Mouse (Mus musculus) liver, embryonic 16.5 days (tissue): ENCODE results near the gene Nmt2. TPM values are rescaled to one million over a fixed set of nuclear protein-coding genes. Genes with fewer than 3 reads are reported as not detected.

ENCODE experiments used
- ATAC-seq: fragments of 200-750 bp; cut with Nextera tagmentation; 2 replicates; pipeline ENCODE4 v1.8.0; 2017; ENCODE audit warnings: low read depth, mild to moderate bottlenecking, moderate number of reproducible peaks, moderate library complexity
- H3K27ac ChIP-seq: fragments of 300-500 bp; sonication (generic); 2 replicates; pipeline ENCODE4 v1.5.1; 2014; ENCODE audit warnings: mild to moderate bottlenecking, low read length
- H3K27me3 ChIP-seq: fragments of 300-500 bp; sonication (generic); 2 replicates; pipeline ENCODE4 v1.6.1; 2014; ENCODE audit warnings: low read depth, low read length, mixed read lengths; ENCODE audit not compliant: control insufficient read depth, insufficient read depth
- H3K36me3 ChIP-seq: fragments of 300-500 bp; sonication (generic); 2 replicates; pipeline ENCODE4 v1.6.1; 2014; ENCODE audit warnings: mild to moderate bottlenecking; ENCODE audit not compliant: control insufficient read depth, insufficient read depth
- H3K4me1 ChIP-seq: fragments of 300-500 bp; sonication (generic); 2 replicates; pipeline ENCODE4 v1.6.1; 2014; ENCODE audit warnings: low read depth, low read length, mixed read lengths; ENCODE audit not compliant: control insufficient read depth
- H3K4me2 ChIP-seq: fragments of 300-500 bp; sonication (generic); 2 replicates; pipeline ENCODE4 v1.6.1; 2014; ENCODE audit warnings: low read depth, low read length, mixed read lengths
- H3K4me3 ChIP-seq: fragments of 300-500 bp; sonication (generic); 2 replicates; pipeline ENCODE4 v1.5.1; 2014; ENCODE audit warnings: low read depth, mild to moderate bottlenecking, low read length
- H3K9ac ChIP-seq: fragments of 300-500 bp; sonication (generic); 2 replicates; pipeline ENCODE4 v1.6.1; 2014; ENCODE audit warnings: low read depth, low read length
- H3K9me3 ChIP-seq: fragments of 300-500 bp; sonication (generic); replicated peaks from 2 replicates; pipeline ENCODE4 v1.6.1; 2016; ENCODE audit warnings: low read length; ENCODE audit not compliant: control insufficient read depth
- WGBS: fragments of 180-500 bp; shearing (Covaris S2); extraction: QIAGEN DNeasy Blood & Tissue Kit; methylation state at CpG from one replicate; pipeline ENCODE4 v1.1.7; 2014; ENCODE audit not compliant: insufficient replicate concordance; 5-methylcytosine and 5-hydroxymethylcytosine counted together
- polyA plus RNA-seq: library from polyadenylated mRNA; unstranded; fragments of >200 nt; fragmentation: Nextera tagmentation; extraction: Ambion mirVana; gene quantifications from 2 replicates; pipeline ENCODE4 v1.2.1, GENCODE M21; 2015

Gene Nmt2
- polyA plus RNA-seq, 1 experiment from 2014 or later: 12.0 TPM

DNA sequence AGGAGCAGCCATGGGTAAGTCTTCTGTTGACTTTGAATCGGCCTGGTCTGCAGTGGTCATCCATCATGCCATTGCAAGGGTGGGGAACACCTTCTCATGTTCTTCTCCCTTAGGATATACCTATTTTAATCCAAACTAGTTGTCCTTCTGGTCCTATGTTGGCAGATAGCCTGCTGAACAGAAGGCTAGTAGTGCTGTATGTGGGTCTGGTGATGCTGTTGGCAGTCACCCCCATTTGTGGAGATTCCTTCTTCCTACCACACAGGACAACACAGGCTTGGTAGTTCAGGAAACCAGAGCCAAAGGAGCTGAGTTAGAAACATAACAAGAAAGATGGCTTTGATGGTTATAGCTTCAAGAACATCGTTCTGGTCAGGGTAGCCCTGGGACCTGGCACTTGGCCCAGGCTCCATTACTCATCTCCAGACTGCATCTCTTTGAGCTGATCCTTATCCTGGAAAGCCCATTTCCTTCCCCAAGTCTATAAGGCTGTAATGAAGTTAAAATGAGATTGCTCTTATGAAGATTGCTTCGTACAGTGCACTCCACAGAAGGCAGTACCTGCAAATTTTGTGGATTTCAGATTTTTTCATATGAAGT, 21.5 kb downstream of the Nmt2 start:
- Histone ChIP-seq H3K36me3 (peaks cover 6% of the 10 kb centered on the region; the same call in 1 of the 2 replicates), H3K4me3 (no peak overlapping the region), H3K4me1 (no peaks in the 10 kb centered on the region), H3K4me2 (no peak overlapping the region), H3K9ac (no peak overlapping the region), H3K9me3 (no peaks in the 10 kb centered on the region), H3K27ac (no peak overlapping the region), H3K27me3 (no peaks in the 10 kb centered on the region)
- no peak for ATAC-seq
- WGBS: 68% methylated on average over 3 of the region's 3 CpGs

DNA sequence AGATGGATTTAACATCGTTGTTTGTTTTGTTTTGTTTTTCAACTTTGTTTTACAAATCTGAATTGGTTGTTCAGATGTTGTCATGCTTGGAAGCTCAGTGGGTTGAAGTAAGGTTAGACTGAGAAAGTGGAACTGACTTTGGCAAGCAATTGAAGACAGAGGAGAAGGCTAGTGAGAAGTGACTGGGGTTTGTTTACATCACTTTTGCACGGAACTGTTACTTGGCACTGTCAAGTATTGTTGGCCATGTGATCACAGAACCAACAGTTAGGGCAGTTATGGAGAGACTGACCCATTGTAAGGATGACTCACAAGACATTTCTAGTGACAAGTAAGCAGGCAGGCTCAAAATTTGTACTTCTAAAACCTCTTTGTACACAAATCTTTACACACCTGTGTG, 39.1 kb downstream of the Nmt2 start:
- Histone ChIP-seq H3K4me1 (no peaks in the 10 kb centered on the region), H3K4me2 (no peak overlapping the region), H3K36me3 (peaks cover 22% of the 10 kb centered on the region), H3K27ac (no peak overlapping the region), H3K9me3 (no peaks in the 10 kb centered on the region), H3K27me3 (no peaks in the 10 kb centered on the region), H3K9ac (no peak overlapping the region), H3K4me3 (no peak overlapping the region)
- 73% methylated on average over 2 of the region's 2 CpGs for WGBS
- ATAC-seq: no peak

DNA sequence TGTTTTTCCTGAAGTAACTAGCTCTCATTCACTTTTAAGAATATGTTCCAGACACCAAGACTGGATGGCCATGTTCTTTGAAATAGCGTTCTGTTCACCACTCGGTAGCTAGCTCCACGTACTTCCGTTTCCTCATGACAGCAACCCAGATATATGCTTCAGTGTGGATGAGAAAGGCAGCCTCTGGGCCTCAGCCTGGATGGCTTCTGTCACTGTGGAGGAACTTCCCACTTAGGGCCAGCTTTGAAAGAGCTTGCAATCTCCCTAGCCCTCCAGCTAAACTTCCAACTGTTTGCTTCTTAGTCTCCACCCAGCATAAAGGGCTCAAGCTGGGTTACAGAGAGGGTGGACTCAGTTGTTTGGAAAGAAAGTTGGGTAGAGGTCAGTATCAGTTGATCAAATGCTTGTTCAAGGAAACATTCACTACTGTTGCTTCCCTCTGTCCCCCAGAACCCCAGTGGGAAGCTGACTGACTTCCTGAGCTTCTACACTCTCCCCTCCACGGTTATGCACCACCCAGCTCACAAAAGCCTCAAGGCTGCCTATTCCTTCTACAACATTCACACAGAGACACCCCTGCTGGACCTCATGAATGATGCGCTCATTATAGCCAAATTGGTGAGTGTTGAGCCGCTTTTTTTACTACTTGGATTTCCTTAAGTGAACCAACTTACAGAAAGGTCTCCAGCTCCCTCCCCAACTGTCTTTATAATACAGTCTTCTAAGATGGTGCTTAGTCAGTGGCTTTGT, 40.5 kb downstream of the Nmt2 start:
- no peak overlapping the region for H3K4me3 ChIP-seq
- no peak for ATAC-seq

GRCm38 (mm10) chr2:3326547-3326946, 42.5 kb downstream of the Nmt2 start:
- Histone ChIP-seq H3K36me3 (peaks cover 31% of the 10 kb centered on the region), H3K4me1 (peaks cover 7% of the 10 kb centered on the region), H3K27me3 (no peaks in the 10 kb centered on the region), H3K27ac (no peak overlapping the region), H3K9ac (no peak overlapping the region), H3K4me3 (no peak overlapping the region), H3K9me3 (no peaks in the 10 kb centered on the region), H3K4me2 (no peak overlapping the region)
- ATAC-seq: no peak
- 94% methylated on average over 1 of the region's 1 CpGs for WGBS

More for the DNA sequence above, 40.5 kb downstream of the Nmt2 start:
- no peak overlapping the region for H3K27ac ChIP-seq
- no peaks in the 10 kb centered on the region for H3K27me3 ChIP-seq
- 83% methylated on average over 7 of the region's 7 CpGs for WGBS
- H3K9me3 ChIP-seq: no peaks in the 10 kb centered on the region
- no peak overlapping the region for H3K4me2 ChIP-seq
- H3K36me3 ChIP-seq: peaks cover 30% of the 10 kb centered on the region
- no peak overlapping the region for H3K9ac ChIP-seq
- no peaks in the 10 kb centered on the region for H3K4me1 ChIP-seq

- ATAC-seq: no peak
- 18% methylated on average over 1 of the region's 1 CpGs for WGBS
Observed at GRCm38 (mm10) chr2:3327351-3327750, 43.3 kb downstream of the Nmt2 start.

GRCm38 (mm10) chr2:3331071-3331703, 47.2 kb downstream of the Nmt2 start:
- H3K27ac ChIP-seq: no peak overlapping the region; the same call in 1 of the 2 replicates
- no peak for ATAC-seq
- peak overlapping the region; percentile 67; the same call in 1 of the 2 replicates for H3K9ac ChIP-seq
- no peaks in the 10 kb centered on the region for H3K27me3 ChIP-seq
- H3K4me3 ChIP-seq: peak overlapping the region; percentile 70
- no peaks in the 10 kb centered on the region for H3K9me3 ChIP-seq
- H3K36me3 ChIP-seq: peaks cover 13% of the 10 kb centered on the region
- peak overlapping the region; percentile 89 for H3K4me2 ChIP-seq
- peaks cover 17% of the 10 kb centered on the region for H3K4me1 ChIP-seq
- 42% methylated on average over 5 of the region's 5 CpGs for WGBS

More at GRCm38 (mm10) chr2:3327351-3327750, 43.3 kb downstream of the Nmt2 start:
- H3K4me1 ChIP-seq: peaks cover 9% of the 10 kb centered on the region
- H3K9ac ChIP-seq: no peak overlapping the region
- H3K4me3 ChIP-seq: no peak overlapping the region
- H3K36me3 ChIP-seq: peaks cover 31% of the 10 kb centered on the region
- no peak overlapping the region for H3K4me2 ChIP-seq
- H3K9me3 ChIP-seq: no peaks in the 10 kb centered on the region
- H3K27ac ChIP-seq: no peak overlapping the region
- no peaks in the 10 kb centered on the region for H3K27me3 ChIP-seq

DNA sequence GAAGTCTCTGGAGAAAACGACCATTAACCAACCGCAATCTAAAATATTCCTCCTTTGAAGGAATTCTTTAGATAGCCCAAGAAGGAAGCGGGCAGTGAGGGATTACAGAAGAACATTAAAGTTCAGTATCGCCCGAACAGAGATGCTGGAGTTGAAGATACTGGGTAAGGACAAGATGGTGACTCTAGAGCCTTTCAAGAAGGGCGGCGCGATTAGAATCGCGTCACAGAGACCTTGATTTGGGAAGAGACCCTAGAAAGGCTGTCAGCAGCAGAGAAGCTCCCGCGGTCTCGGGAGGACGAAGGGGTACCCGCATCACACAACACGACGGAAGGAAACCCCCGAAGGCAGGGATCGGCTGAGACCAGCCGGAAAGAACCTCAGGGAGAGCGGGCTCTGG, 48.0 kb downstream of the Nmt2 start:
- Histone ChIP-seq H3K36me3 (peaks cover 13% of the 10 kb centered on the region), H3K4me2 (peak overlapping the region; percentile 89), H3K9me3 (no peaks in the 10 kb centered on the region), H3K27me3 (no peaks in the 10 kb centered on the region), H3K27ac (peak overlapping the region; percentile 65; the same call in 1 of the 2 replicates), H3K4me3 (peak overlapping the region; percentile 70), H3K4me1 (peaks cover 19% of the 10 kb centered on the region), H3K9ac (peak overlapping the region; percentile 67)
- under 1% methylated on average over 21 of the region's 21 CpGs for WGBS
- ATAC-seq: no peak

GRCm38 (mm10) chr2:3332484-3333242, 48.7 kb downstream of the Nmt2 start, which contains the start of gene Rpp38:
Gene Rpp38 (minus strand): TSS chr2:3332643.
- 0% methylated on average over 45 of the region's 45 CpGs for WGBS
- peaks cover 13% of the 10 kb centered on the region for H3K36me3 ChIP-seq

More at GRCm38 (mm10) chr2:3332484-3333242, 48.7 kb downstream of the Nmt2 start, which contains the start of gene Rpp38:
- ATAC-seq: peak; percentile 94
- H3K4me3 ChIP-seq: peak within 1 kb of the TSS; percentile 70
- no peaks in the 10 kb centered on the region for H3K27me3 ChIP-seq
- H3K9ac ChIP-seq: peak within 1 kb of the TSS; percentile 67
- peak within 1 kb of the TSS; percentile 79 for H3K27ac ChIP-seq
- peak within 1 kb of the TSS; percentile 89 for H3K4me2 ChIP-seq
- H3K9me3 ChIP-seq: no peaks in the 10 kb centered on the region
- H3K4me1 ChIP-seq: peaks cover 19% of the 10 kb centered on the region
